Mouse (Mus musculus) cerebellum, adult 11 months (tissue): ENCODE data around the gene Pnmal1.

Experiments
- DNase-seq: peaks from one replicate; pipeline ENCODE4 v3.0.0; 2022

Gene Pnmal1

DNA sequence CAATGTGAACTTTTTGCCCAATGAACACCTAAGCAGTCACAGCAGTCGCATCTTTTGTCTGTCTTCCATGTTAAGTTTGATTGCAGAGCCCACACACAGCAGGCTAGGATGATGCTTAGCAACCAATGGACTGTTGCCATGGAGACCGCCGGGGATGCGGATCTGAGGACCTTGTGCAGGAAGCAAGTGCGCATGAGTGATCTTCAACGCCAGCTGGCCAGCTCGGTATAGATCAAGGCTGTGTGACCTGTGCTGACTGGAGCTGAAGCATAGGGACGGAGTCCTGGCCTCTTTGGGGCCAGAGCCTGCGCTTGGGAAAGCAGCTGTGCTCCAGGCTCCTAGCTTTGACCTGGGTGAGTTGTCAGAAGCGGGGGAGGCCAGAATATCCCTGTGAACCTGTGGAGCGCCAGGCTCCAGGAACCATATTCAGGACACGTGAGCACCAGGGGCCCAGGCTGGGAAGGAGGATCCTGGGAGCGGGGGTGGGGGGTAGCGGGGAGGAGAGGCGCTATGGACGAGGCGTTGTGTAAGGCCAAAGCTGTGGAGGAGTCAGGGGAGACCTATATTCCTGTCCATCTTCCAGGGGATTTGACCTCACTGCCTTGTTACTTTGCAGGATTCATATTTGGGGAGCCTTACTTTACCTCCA, at the start of gene Pnmal1:
Pnmal1 (plus strand) TSS at position 141 of the 649 bp plus-strand sequence.
- peak; percentile 84 for DNase-seq

DNA sequence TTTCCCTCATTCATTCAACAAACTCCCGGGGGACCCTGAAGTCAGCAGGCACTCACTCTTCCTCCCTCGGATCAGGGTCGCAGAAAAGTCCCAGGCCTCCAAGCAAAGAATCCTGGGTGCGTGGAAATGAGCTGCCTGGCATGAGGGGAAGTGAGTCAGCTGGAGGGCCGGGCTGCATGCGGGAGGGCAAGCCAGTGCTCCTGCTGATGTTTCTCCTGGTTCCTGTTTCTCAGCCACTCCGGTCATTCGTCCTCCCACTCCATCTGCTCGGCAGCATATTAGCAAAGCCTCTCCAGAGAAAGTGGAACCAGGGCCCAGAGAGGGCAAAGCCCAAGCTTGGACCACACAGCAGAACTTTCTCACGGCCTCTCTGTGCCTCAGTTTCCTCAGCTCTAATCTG, 49.6 kb upstream of the Pnmal1 start:
- no peak for DNase-seq

DNA sequence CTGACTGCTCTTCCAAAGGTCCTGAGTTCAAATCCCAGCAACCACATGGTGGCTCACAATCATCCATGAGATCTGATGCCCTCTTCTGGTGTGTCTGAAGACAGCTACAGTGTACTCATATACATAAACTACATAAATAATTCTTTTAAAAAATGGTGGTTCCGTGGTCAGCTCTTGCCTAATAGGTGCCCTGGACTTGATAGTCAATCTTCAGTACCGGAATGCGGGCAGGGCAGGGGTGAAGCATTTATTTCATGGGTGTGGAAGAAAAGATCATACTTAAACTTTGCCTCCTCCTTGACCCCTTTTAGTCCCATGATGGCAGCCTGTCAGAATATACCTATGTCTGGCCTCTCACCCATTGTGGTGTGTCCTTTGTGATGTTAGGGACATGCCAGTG, 47.6 kb upstream of the Pnmal1 start:
- no peak for DNase-seq

DNA sequence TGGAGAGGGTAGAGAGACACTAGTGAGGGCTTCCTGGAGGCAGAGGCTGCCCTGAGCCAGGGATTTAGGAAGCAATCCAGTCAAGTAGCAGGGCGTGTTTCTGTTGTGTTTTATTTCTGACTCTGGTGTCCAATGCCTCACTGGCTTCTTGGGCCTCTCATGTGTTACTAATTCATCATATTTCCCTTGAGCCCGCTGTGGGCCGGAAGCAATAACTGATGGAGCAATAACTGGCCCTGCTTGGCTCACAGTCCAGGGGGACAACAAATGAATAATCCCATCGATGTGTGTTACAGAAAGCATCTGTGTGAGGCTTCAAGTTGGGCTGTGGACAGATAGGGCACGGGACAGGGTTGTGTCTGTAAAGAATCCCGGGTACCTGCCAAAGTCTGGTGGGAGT, 47.1 kb upstream of the Pnmal1 start:
- no peak for DNase-seq

DNA sequence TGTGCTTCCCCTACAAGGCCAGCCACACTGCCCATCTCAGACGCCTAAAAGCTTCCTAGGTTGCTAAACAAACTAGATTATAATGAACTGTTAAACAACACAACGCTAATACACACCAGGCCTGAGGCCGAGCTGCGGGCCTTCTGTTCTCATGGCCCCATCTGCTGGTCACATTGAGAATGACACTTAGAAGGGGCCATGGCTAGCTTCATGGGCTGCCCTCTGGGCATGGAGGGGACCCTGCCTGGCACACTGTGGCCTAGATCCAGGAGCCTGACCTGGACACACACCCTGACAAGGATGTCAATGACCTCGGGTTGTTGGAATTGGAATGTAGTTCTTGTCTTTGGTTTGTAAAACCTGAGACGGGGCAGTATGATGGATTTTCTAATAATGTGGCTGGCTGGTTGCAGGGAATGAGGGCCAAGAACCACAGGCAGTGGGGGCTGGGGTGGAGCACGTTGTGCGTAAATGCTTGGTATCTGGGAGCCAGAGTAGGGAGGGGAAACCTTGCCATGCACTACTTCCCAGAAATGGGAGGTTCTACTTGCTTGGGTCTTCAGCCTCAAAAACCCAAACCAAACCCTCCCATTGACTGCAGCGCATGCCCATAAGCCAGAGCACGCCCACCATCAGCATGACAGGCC, 45.5 kb upstream of the Pnmal1 start:
- DNase-seq = peak; percentile 72

DNA sequence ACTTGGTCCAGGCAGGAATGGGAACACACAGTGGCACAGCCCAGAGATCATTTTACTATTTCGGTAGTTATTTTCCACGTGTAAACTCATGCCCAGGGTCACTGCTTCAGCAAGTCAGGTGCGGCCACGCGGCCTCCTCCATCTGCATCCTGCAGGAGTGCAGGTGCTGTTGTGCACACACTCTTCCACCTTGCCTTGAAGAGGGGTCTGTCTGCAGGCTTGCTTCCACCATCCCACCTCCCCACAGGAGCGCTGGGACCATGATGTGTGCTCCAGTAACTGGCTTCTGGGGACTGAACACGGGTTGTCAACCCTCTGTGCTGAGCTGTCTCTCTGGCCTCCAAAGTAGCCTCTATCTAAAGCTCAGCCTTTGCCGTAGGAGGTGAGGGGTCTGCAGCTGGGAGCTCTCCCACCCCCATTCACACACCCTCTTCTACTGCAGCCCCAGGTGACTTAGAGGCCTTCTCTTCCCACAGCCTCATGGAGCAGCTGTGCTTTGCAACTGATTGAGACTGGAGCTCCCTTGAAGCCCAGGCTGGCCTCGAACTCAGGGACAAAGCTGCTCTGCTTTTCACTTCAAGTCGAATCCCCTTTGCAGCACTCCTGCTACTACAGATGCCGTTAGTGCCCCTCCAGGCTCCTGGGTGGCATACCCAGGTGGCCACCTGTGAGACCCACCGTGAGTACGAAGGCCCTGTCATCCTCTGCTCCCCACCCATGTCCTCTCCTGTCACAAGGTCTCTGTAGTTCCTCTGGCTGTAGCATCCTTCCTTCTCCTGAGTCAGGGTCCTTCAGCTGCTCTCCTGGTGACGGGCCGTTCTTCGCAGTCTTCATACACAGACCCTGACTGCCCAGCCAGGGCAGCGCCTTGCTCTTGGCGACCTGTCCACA, 44.8 kb upstream of the Pnmal1 start:
- no peak for DNase-seq

DNA sequence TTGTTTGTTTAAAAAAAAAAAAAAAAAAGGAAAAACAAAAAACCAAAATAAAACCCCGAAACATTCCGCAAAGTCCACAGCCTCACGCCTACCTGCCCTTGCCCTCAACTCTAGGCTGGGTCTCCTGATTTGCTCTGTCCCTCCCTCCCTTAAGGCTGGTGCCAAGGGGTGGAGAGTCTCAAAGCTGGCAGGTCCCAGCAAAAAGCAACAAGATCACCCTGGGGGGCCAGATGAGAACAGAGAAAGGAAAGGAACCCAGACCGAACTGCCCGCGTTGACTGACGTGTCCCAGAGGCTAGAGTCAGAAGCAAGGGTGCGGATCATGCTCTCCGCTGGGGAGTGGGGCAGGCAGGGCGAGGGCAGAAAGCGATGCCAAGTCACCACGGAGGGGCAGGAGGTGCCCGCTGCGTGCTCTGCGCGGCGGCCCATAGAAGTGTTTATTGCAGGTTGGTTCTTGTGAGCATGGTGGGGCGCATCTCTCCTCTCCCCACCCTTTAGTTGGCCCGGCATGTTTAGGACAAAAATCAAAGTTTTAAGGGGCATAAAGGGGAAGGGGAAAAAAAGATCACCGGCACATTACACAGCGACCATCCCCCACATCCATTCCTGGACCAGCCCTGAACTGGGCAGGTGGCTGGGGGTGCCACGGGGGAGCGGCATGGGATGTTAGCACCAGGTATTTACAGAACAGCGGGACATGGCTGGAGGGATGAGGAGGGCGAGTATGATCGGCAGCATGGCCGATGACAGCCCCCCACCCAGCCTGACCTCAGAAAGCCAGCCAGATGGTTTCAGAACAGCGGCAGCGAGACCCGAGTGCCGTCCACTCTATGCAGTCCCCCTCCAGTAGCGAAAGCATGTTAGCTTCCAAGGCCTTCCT, 43.8 kb upstream of the Pnmal1 start:
- no peak for DNase-seq

DNA sequence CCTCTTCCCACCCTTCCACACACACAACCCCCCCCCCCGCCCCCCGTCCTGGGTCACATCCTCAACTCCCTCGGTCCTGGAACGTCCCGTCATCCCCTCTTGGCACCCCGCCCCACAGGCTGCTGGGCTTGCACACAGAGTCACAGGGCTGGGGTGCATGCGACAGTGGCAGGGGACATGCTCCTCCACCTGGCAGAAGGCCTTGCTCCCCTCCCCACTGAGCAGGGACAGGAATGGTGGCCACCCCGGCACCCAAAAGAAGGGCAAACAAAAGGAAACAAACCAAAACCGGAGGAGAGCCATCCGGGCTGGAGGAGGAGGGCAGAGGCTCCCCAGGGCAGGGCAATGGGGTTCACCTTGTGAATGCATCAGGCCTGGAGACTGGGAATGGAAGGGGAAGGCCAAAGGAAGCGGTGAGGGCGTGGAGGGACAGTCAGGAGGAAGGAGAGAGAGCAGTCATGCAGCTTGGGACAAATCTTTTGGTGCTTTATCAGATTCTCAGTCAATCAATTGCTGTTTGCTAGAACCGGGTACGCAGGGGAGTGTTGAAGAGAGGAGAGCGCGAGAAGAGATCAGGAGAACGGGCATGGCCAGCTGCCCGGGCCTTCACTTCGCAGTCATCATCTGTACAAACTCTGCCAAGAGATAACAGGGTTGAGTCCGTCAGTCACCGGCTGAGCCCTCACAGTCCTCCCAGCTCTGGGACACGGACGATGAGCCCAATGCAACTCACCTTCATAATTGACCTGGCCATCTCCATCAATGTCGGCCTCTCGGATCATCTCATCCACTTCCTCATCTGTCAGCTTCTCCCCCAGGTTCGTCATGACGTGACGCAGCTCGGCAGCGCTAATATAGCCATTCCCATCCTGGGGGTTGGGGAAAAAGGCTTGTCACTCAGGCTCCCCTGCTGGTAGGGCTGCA, 42.9 kb upstream of the Pnmal1 start:
- peak; percentile 62 for DNase-seq

DNA sequence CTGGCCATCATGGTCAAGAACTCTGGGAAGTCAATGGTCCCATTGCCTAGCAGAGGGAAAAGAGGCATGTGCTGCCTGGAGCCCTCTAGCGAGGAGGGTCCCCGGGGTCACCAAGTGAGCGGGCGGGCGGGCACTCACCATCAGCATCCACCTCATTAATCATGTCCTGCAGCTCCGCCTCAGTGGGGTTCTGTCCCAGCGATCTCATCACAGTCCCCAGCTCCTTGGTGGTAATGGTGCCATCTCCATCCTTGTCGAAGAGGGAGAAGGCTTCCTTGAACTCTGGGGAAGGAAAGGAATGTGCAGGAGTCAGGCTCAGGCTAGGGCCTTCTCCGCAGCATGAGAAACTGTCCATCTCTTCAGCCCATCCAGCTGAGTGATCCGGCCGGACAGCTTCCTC, 42.0 kb upstream of the Pnmal1 start:
- no peak for DNase-seq

DNA sequence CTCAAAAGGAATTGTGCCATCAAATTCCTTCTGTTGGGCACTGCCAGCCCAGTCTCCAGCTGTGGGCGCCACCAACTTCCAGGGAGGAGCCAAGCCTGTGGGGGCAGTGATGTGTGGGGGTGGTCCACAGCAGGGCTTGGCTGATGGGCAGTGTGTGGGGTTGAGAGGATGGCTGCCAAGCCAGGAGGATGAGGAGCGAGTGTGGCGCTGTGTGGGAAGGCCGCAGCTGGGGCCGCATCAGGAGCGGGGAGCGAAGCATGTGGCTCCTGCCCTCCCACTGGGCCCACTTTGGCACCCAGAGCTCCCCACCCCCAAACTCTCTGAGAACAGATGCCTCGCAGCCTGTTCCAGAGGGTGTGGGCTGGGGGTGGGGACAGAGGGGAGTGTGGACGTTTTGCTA, 41.5 kb upstream of the Pnmal1 start:
- no peak for DNase-seq

DNA sequence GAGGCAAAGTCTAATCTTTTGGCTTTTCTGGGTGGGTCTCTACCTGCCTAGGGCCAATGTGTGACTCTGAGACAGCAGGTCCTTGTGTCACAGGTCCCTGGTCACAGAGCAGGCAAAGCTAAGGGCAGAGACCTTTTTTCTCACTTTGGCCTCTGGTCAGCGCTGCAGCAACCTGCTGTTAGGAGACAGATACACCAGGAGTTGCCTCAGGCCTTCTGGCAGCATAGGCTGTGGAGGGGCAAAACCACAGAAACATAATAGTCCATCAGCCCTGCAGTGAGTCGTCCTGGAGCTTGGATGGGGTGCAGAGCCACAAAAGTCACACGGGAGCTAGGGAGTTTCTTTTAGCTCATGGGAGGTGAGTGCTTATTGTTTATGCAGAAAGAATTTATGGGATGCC, 40.8 kb upstream of the Pnmal1 start:
- DNase-seq = no peak

DNA sequence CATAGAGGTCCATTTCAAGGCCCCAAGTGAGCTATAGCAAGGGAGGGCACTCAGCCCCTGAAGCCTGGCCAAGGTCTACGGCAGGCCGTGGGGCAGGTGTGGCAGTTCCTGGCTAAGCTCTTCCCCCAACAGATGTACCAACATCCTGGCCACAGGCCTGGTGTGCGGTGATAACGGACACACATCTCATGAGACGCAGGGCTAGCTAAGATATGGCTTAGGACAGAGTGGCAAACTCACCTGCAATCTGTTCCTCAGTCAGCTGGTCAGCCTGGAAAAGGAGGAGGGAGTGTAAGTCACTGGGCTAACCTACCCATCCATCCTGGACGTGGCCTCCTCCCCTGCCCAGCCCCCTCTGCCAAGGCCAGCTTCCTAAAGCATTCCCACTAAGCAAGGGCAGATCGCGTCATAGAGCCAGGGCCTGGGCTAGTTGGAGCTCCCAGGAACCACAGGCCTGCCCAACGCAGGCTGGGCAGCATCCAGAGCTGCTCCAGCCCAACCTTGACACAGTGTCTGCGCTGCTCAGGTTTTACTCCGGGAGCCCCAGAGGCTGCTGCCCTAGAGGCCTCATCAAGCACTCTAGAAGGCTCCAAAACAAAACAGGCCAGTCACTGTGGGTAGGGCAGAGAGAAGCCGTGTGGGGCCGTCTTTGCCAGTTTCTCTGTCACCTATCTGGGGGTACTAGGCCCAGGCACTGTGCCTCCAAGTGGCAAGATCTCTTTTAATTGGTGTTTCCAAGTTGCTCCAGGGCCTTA, 39.9 kb upstream of the Pnmal1 start:
- DNase-seq = no peak

DNA sequence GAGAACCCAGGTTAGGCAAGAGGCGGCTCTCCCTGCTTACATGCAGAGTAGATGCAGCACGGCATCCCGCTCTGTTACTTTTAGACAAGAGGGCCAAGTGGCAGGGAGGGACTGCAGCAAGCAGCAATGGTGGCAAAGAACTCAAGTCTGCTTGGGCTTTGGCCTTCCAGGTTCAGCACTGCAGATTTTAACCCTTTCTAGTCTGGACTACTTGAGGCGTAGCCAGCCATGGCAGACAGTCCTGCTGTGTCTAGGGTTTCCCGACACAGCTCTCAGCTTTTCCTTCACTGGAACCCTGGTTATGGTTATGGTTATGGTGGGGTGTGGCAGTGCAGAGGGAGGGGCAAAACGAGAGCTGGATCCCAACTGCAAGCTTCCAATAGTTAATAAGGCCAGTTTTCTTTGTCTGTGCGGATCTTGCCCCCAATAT, 39.3 kb upstream of the Pnmal1 start:
- DNase-seq = no peak

DNA sequence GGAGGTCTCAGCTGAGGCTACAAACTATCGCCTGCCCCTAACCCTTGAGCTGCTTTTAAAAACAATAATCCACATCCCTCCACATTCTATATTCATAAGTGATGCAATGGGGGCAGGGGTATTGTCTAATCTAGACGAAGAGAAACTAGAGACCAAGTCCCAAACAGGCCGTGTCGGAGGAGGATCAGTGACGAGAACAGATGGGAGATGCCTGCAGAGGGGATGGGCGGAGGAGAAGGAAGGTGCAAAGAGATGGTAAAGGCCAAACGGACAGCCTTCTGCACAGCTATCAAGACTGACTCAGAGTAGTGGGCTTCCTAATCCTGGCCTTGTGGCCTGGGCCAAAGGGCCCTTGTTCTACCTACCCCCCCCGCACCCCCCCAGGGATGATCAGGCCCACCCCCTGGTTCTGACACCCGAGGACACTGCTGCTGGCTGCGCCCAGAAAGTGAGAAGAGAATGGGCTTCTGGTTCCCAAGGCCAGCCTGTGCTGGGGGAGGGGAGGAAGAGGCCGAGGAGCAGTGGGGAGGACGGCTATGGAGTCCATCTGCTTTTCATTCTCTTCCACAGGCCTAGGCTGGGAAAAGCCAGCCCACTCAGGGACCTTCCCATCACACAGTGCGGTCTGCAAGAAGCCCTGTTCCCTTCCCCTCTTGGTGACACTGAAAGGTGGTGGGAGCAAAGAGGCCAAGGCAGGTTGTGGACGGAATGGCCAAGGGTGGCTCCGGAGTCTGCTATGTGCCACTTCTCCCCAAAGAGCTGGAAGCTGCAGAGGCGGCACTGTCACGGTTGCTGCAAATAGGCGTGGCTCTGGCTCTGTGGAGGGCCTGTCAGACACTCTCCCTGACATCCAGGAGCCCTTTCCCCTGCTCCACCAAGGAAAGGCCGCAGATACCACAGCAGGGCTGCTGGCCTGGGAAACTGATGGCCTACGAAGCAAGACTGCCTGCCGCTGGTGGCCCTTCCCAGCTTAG, 38.4 kb upstream of the Pnmal1 start:
- no peak for DNase-seq

DNA sequence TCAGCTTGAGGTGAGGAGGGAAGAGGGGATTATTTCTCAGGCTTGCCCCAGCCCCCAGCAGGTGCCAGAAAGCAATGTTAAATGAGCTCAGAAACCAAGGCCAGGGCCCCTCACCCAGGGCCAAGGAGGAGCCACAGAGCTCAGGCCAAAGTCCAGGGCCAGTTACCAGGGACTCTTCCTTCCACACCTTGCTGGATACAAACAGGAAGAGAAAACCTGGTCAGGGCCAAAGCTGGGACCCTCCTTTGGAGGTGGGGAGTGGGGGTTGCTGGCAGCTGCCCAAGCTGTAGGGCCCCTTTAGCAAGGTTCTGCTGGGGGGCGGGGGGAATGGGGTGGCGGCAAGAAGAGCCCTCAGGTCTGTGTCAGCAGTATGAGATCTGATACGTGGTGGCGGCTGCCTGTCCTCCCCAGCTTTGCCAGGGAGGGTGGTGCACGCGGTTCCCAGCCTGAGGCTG, 37.6 kb upstream of the Pnmal1 start:
- peak; percentile 56 for DNase-seq

DNA sequence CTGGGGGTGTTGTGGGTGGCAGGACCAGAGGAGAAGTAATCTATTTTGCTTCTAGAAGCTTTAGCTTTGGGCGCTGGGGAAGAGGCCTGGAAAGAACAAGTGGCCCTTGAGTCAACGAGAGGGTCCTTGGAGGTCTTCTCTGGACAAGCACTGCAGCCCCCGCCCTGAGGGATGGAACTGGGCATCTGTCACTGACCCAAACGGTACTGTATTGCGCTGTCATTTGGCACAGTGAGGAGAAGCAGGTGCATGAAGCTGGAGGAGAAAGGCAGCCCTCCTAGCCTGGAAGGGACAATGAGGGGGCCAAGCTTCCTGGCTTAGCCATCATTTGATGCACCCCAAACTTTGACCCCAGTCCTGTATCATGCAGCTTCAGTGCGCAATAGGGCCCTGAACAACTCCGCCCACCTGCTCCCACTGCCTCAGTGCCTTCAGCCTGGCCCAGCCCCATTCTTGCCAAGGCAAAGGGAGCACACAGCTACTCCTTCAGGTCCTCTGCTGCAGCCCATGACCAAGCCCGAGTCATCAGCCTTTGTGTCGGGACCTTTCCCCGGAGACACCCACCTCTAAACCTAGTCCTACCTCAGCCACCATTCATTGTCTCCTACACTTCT, 37.0 kb upstream of the Pnmal1 start:
- peak; percentile 62 for DNase-seq

DNA sequence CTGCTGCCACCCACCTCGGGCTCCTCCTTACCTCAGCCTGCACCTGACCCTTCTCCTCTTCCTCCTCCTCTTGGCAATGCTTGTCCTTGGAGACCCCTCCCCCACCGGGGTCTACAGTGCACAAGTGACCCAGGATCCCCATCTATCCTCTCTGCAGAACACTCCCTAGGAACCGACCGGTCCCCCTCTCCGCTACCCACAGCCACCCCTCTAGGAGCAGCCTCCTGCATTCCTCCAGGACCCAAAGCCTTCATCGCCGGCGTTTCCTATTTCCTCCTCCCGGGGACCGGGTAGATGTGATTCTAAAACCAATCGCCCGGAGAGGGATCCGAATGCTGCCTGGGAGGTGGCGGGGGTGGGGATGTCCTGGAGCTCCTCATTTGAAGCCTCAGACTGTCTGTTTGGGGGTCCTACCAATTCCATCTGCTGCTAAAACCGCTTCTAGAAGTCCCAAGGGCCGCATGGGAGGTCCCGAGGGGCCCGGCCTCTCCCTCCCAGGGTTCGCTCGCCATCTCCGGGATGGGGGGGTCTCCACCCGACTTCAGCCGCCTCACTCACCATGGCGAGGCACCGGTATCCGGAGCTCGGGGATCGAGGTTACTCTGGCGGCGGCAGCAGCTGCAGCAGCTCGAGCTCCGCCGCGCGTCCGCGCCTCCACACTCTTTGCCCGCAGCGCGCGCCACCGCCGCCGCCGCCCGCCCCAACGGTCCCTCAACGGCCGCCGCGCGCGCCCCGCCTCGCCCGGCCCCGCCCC, 36.0 kb upstream of the Pnmal1 start:
- peak; percentile 66 for DNase-seq
